Mouse (Mus musculus) gastrocnemius, adult 2 months (tissue): ENCODE data around the gene Tbce. TPM values are rescaled to one million over a fixed set of nuclear protein-coding genes. Genes with fewer than 3 reads are reported as not detected.

Experiments
- DNase-seq: peaks from one replicate; pipeline ENCODE4 v3.0.0; 2022
- H3K27ac ChIP-seq: fragments of 200-600 bp; 2 replicates; pipeline ENCODE4 v1.8.1; 2022; ENCODE audit warnings: mild to moderate bottlenecking
- H3K4me3 ChIP-seq: fragments of 200-600 bp; 2 replicates; pipeline ENCODE4 v1.8.1; 2022; ENCODE audit warnings: mild to moderate bottlenecking, moderate library complexity
- CTCF ChIP-seq: fragments of 200-600 bp; IDR thresholded peaks from 2 replicates; pipeline ENCODE4 v1.8.1; 2022; ENCODE audit warnings: antibody characterized with exemption, mild to moderate bottlenecking, moderate library complexity
- intact Hi-C: fragments of 180-260 bp; cut with DNase I; formaldehyde crosslinking; loops from one replicate; pipeline ENCODE4 v1.15.1; 2025
- total RNA-seq, 2 experiments: library from RNA; stranded (reverse); gene quantifications; 2 replicates each; pipeline ENCODE4 v1.2.3; 2021

Gene Tbce
- total RNA-seq, 2 experiments from 2014 or later, result 16.6 to 18.9 TPM

- peak; percentile 84 for DNase-seq
- peak overlapping the region; percentile 77 for H3K4me3 ChIP-seq
- TF ChIP-seq CTCF, result peak; percentile 39; the same call in 1 of the 2 replicates
- intact Hi-C loops, result loop anchor here (1.0 to 10.0 kb wide), 5 partner anchors 40 to 660 kb away; partner anchors contain the start of genes Arid4b, Ggps1, Mrpl32 and Psma2
- H3K27ac ChIP-seq, result peak overlapping the region; percentile 99
These were observed 84.5 kb downstream of the Tbce start for GRCm38 (mm10) chr13:13954931-13955330.

DNA sequence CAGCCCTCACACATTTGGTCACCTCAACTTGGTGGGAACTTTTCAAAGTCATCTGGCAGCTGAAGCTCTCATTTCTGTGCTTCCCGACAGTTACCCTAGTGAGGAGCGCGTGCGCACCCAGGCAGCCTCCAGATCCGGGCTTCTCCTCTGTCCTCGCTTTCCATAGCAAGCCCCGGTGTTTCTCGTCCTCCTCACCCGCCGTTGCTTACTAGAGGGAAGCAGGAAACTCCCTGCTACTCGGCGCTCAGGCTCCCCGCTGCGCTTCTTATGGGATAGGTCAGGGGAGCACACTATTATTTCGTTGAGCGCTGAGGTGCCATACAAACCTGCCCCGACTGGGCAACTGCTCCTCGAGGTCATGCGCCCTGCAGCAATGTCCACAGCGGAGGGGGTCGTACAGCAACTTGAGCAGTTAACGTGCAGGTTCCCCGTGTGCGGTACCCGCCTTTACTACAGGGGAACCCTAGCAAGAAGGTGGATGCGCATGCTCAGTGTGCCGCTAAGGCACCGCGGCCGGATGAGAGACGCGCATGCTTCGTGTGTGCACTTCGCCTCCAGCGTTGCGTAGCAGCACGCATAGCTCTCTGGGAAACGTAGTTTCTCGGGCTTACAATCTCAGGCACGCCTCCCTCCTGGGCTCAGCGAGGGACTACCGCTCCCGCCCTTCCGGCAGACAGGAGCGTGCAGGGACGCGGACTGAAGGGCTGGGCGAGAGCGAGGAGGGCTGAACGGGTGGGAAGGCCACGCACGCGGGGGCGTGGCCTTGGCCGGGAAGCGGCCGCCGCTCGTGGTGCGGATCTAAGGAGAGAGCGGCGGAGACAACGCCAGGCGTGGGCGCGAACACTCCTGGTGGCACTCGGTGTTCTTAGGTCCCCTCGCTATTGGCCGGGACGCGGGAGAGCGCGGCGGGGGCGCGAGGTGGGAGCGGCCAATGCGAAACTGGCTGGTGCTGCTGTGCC lies 85.3 kb downstream of the Tbce start, which contains the start of gene B3galnt2:
Gene B3galnt2, plus strand, starts transcription at position 596 of the 959 bp plus-strand sequence.
- Histone ChIP-seq H3K4me3 (peak within 1 kb of the TSS; percentile 77), H3K27ac (peak within 1 kb of the TSS; percentile 99)
- TF ChIP-seq CTCF, result 0 out of 2 replicates have a peak, but pooled peaks have one; percentile 1
- peak; percentile 97 for DNase-seq
- intact Hi-C loops, result loop anchor here (5.0 to 10.0 kb wide), 2 partner anchors 223 to 661 kb away; partner anchors contain the start of genes Mrpl32 and Psma2

Other genes with a start within 250 kb of the Tbce start
- 10 to 100 TPM; 88.5 to 89.4 TPM for gene B3galnt2, start 85.2 kb downstream of the Tbce start, total RNA-seq
- gene Arid4b, start 23.6 kb upstream of the Tbce start, total RNA-seq, result 10 to 100 TPM; 14.0 TPM
- gene Ggps1, start 23.9 kb upstream of the Tbce start, total RNA-seq, result 10 to 100 TPM; 15.1 to 19.4 TPM